Mouse (Mus musculus) CD4-positive, CD25-positive, alpha-beta regulatory T cell, adult 4 months (primary cell): Measurements from ENCODE around the gene Orc4. TPM values are rescaled to one million over a fixed set of nuclear protein-coding genes. Genes with fewer than 3 reads are reported as not detected.
"Not testable (repeated sequence)": the region's sequence is repeated elsewhere in the genome, so short reads cannot be mapped to it uniquely, and the experiment has no call there.

Experiments
- ATAC-seq: one replicate; pipeline ENCODE4 v1.8.0; 2017
- polyA plus RNA-seq, 2 experiments: library from polyadenylated mRNA; unstranded; fragments of 100-300 nt; shearing (Covaris generic); gene quantifications; one replicate each; pipeline ENCODE4 v1.2.1; 2017

Orc4 gene
- 100 to 1,000 TPM in 1 of 2 experiments, 10 to 100 TPM in 1; 98.5 to 124 TPM for polyA plus RNA-seq

DNA sequence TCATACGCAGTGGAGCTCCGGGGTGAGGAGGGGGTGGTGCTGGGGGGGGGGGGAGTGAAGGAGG lies at the start of gene Orc4:
TSS of gene Orc4 (minus strand) at position 26 of the 64 bp plus-strand sequence.
- ATAC-seq = no peak

- peak; percentile 64 for ATAC-seq
Observed at GRCm38 (mm10) chr2:48990322-48990721, 40.2 kb upstream of the Orc4 start.

GRCm38 (mm10) chr2:48978920-48979319 lies 28.8 kb upstream of the Orc4 start:
- ATAC-seq = no peak

GRCm38 (mm10) chr2:48956591-48956990 lies 6.5 kb upstream of the Orc4 start:
- no peak for ATAC-seq

DNA sequence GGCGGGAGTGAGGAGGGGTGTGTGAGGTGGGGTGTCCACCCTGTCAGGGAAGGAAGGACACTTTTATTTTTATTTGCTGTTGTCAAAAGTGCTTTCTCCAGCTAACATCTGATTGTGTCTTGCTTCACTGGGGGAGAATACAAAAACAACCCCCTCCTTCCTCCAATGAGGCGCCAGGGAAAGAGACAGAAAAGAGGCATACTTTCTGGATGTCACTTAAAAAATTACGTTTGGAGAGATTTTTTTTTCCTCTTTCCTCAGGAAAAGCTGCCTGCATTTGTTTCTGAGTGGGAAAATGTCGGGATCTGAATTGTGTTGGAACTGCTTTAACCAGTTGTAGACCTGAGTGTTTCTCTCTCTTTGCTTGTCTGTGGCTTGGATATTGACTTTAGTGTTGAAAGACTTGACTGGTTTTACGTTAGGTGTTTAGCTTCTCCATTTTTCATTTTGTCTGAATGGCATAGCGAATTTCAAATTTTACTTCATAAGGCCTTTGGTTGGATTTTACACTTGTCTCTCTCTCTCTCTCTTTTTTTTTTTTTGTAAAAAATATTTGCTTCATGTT lies 321 bp upstream of the Orc4 start:
- ATAC-seq = no peak

DNA sequence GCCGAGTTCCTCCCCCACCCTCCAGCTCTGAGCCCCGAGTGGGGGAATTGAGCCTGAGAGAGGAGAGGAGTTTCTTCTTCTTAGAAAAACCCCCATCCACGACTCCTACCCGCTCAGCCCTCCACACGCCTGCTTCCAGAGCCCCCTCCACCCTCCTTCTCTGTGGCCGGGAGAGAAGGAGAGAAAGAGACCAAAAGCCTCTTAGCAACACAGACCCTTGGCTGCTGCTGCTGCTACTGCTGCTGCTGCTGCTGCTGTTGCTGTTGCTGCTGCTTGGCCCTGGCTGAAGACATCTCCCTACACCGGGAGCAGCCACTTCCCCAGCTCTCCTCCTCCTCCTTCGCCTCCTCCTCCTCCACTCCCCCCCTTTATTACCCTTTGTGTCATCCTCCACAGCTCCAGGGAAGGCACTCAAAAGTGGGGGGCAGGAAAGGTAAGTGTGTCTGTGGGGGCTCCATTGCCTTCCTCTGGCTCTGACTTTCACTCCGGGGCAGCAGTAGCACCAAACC lies 280 bp downstream of the Orc4 start:
- peak; percentile 12 for ATAC-seq

GRCm38 (mm10) chr2:48948841-48949584 lies 1.1 kb downstream of the Orc4 start, which contains the start of gene Mbd5:
Mbd5 (plus strand) TSS chr2:48949508.
- peak; percentile 91 for ATAC-seq

DNA sequence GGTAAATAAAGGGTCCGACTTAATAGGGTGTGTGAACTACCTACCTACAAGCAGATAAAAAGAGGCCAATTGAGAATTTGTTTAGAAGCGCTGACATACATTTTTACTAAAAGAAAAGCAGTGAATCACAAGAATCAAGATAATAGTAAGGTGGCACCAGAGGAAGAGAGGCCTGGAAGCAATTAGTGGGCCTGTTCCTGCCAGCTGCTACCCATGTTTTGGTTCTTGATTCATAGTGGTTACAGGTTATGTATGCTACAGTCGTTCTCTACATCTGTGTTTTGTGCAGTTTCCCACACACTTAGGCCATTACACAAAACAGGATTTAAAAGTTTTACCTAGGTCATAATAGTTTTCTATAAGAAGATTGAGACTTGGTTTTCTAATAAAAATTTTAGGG lies 2.3 kb downstream of the Orc4 start:
- no peak for ATAC-seq

DNA sequence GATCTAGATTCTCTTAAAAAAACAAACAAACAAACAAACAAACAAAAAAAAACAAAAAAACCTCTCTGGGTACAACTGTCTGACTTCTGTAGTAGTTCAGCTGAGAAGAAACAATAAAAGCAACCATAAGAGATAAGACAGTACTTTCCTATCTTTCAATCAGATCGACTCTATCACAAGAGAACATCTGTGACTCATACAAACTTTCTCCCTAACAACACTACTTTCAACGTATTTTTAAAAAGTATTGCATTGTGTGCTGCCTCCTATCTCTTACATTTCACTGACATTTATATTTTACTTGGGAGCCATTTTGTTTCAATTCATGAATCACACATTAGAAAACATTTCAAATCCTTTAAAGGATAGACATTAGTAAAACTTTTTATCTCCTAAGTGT lies 15.0 kb downstream of the Orc4 start:
- peak; percentile 63 for ATAC-seq

GRCm38 (mm10) chr2:48915832-48916231 lies 34.2 kb downstream of the Orc4 start:
- ATAC-seq = no peak

DNA sequence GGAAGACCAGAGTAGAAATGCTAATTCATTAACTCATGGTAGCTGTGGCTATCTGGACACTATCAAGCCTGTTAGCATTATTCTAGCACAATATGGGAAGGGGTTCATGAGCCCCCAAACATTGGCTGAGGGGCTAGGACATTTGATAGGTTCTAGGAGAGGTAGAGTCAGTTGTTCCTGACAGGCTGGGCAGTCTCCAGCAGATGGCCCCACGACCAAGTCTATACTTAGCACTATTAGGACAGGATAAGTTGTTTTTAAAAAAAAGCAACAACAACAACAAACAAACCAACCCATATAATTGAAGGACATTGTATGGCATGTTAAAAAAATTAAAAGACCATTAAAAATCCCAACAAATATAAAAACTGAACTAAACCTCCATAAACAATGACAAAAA lies 35.9 kb downstream of the Orc4 start:
- no peak for ATAC-seq

DNA sequence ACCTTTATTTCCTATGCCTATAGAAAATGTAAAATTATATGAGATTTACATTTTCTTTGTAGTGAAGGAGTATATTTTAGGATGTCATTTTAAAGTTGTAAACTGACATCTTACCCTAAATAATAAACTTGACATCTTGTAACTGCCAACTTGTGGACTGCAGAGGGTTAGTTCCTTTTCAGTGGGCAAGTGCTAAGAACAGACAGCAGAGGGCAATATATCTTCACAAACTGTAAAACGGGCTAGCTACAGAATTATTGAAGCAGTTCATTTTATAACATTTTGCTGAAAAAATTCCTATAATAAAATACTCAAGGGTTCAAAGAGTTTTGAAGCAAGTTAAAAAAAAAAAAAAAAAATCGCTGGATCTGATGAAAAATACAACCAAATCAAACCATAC lies 41.2 kb downstream of the Orc4 start:
- peak; percentile 87 for ATAC-seq

DNA sequence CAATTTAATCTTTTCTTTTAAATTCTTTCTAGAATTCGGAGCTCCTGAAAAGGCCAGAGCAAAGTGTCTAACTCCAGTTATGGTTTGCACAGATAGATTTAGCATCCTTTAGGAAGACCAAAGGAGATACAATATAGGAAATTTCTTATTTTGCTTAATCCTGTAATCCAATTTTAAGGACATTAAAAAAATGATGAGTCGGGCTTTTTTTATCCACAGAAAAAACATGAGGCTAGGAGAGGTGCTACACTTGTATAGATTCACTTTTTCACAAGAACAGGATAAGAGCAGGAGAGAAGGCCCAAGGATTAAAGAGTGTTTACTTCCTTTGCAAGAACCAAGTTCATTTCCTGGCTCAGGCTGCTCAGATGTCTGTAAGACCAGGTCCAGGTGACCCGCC lies 54.9 kb downstream of the Orc4 start:
- ATAC-seq = no peak

DNA sequence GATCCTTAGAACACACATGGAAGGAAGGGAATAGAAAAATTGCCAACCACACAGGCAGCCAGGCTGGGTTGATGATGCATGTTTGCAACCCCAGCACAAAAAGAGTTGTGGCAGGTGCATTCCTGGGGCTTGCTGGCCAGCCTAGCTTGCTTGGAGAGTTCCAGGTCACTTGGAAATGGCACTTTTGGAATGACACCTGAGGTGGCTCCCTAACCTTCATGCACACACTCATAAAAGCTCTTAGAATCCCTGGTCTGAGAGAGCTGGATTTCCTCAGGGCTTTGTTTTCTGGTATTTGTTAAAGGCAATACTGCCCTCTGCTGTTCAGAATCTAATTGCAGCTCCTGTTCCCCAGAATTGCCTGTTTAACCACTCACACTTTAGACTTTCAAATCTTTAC lies 64.1 kb downstream of the Orc4 start:
- ATAC-seq = peak; percentile 89

GRCm38 (mm10) chr2:48868199-48868913 lies 81.7 kb downstream of the Orc4 start:
- no peak for ATAC-seq

DNA sequence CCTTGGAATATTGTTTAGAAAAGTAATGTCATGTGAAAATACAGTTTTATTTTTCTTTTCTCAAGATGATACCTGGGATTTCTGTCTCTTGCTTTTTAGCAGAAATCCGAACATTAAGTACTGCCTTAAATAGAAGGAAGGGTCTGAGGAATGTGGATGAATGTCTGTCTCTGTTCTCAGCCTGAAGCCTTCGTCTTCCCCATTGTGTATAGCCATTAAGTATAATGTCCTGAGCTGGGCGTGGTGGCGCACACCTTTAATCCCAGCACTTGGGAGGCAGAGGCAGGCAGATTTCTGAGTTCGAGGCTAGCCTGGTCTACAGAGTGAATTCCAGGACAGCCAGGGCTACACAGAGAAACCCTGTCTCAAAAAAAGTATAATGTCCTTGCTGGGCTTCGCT lies 84.5 kb downstream of the Orc4 start:
- ATAC-seq = not testable (repeated sequence)

Other genes starting within 250 kb of the Orc4 start
- 1 to 10 TPM; 1.4 to 1.8 TPM for gene Acvr2a, start 136.2 kb downstream of the Orc4 start, polyA plus RNA-seq
- 10 to 100 TPM; 25.0 to 29.3 TPM for gene Mbd5, start 769 bp downstream of the Orc4 start, polyA plus RNA-seq